Mouse (Mus musculus) neural tube, embryonic 15.5 days (tissue): ENCODE measurements around the gene Wdfy3. TPM values are rescaled to one million over a fixed set of nuclear protein-coding genes. Genes with fewer than 3 reads are reported as not detected.
A peak's percentile ranks its signal among the peaks of the same experiment; 100 is the strongest.

Source experiments
- ATAC-seq: fragments of 200-750 bp; cut with Nextera tagmentation; 2 replicates; pipeline ENCODE4 v1.8.0; 2017; ENCODE audit warnings: mild to moderate bottlenecking, moderate TSS enrichment, moderate library complexity; ENCODE audit not compliant: low FRiP score
- H3K27ac ChIP-seq: fragments of 300-500 bp; sonication (generic); replicated peaks from 2 replicates; pipeline ENCODE4 v1.5.1; 2015; ENCODE audit warnings: mild to moderate bottlenecking, inconsistent platforms
- H3K27me3 ChIP-seq: fragments of 300-500 bp; sonication (generic); replicated peaks from 2 replicates; pipeline ENCODE4 v1.6.1; 2015; ENCODE audit warnings: inconsistent platforms
- H3K36me3 ChIP-seq: fragments of 300-500 bp; sonication (generic); 2 replicates; pipeline ENCODE4 v1.6.1; 2015; ENCODE audit warnings: inconsistent platforms
- H3K4me1 ChIP-seq: fragments of 300-500 bp; sonication (generic); 2 replicates; pipeline ENCODE4 v1.6.1; 2015; ENCODE audit warnings: inconsistent platforms
- H3K4me2 ChIP-seq: fragments of 300-500 bp; sonication (generic); 2 replicates; pipeline ENCODE4 v1.6.1; 2015; ENCODE audit warnings: inconsistent platforms, mild to moderate bottlenecking, moderate library complexity
- H3K4me3 ChIP-seq: fragments of 300-500 bp; sonication (generic); replicated peaks from 2 replicates; pipeline ENCODE4 v1.5.1; 2015; ENCODE audit warnings: mild to moderate bottlenecking, inconsistent platforms
- H3K9ac ChIP-seq: fragments of 300-500 bp; sonication (generic); replicated peaks from 2 replicates; pipeline ENCODE4 v1.6.1; 2015; ENCODE audit warnings: mild to moderate bottlenecking, inconsistent platforms
- H3K9me3 ChIP-seq: fragments of 300-500 bp; sonication (generic); replicated peaks from 2 replicates; pipeline ENCODE4 v1.6.1; 2016; ENCODE audit warnings: inconsistent platforms
- WGBS: fragments of 180-500 bp; shearing (Covaris S2); methylation state at CpG from one replicate; pipeline ENCODE4 v1.1.7; 2015; ENCODE audit warnings: mixed read lengths; 5-methylcytosine and 5-hydroxymethylcytosine counted together
- polyA plus RNA-seq: library from polyadenylated mRNA; unstranded; fragments of >200 nt; fragmentation: Nextera tagmentation; extraction: Ambion mirVana; gene quantifications from 2 replicates; pipeline ENCODE4 v1.2.1, GENCODE M21; 2015

Gene Wdfy3
- polyA plus RNA-seq, 1 experiment from 2014 or later: 22.9 TPM

- ATAC-seq: no peak
- WGBS: 90% methylated on average over 16 of the region's 16 CpGs
Observed at GRCm38 (mm10) chr5:102022018-102022898, 47.5 kb downstream of the Wdfy3 start.

GRCm38 (mm10) chr5:102014235-102014634, 55.5 kb downstream of the Wdfy3 start:
- Histone ChIP-seq H3K27ac (no peak overlapping the region), H3K4me1 (0 out of 2 replicates have a peak, but pooled peaks cover 11% of the 10 kb centered on the region), H3K9me3 (no peaks in the 10 kb centered on the region), H3K9ac (no peak overlapping the region), H3K36me3 (no peaks in the 10 kb centered on the region), H3K27me3 (no peaks in the 10 kb centered on the region), H3K4me3 (no peak overlapping the region), H3K4me2 (no peak overlapping the region)
- WGBS: 68% methylated on average over 8 of the region's 8 CpGs
- ATAC-seq: peak; percentile 62; the same call in 1 of the 2 replicates

More at GRCm38 (mm10) chr5:102022018-102022898, 47.5 kb downstream of the Wdfy3 start:
- Histone ChIP-seq H3K9ac (no peak overlapping the region), H3K27me3 (no peaks in the 10 kb centered on the region), H3K4me3 (no peak overlapping the region), H3K4me1 (no peaks in the 10 kb centered on the region), H3K4me2 (no peak overlapping the region), H3K9me3 (no peaks in the 10 kb centered on the region), H3K36me3 (peaks cover 22% of the 10 kb centered on the region), H3K27ac (no peak overlapping the region)

GRCm38 (mm10) chr5:102013781-102014180, 55.9 kb downstream of the Wdfy3 start:
- no peak overlapping the region for H3K4me2 ChIP-seq
- 81% methylated on average over 7 of the region's 7 CpGs for WGBS
- no peak for ATAC-seq
- H3K27me3 ChIP-seq: no peaks in the 10 kb centered on the region
- H3K4me1 ChIP-seq: 0 out of 2 replicates have a peak, but pooled peaks cover 11% of the 10 kb centered on the region
- H3K9ac ChIP-seq: no peak overlapping the region
- H3K36me3 ChIP-seq: 0 out of 2 replicates have a peak, but pooled peaks cover under 1% of the 10 kb centered on the region
- H3K4me3 ChIP-seq: no peak overlapping the region
- no peaks in the 10 kb centered on the region for H3K9me3 ChIP-seq
- H3K27ac ChIP-seq: 0 out of 2 replicates have a peak overlapping the region, but pooled peaks have one; percentile 29

- no peak overlapping the region for H3K27ac ChIP-seq
- no peak overlapping the region for H3K4me2 ChIP-seq
- no peaks in the 10 kb centered on the region for H3K9me3 ChIP-seq
- 0 out of 2 replicates have a peak, but pooled peaks cover 7% of the 10 kb centered on the region for H3K4me1 ChIP-seq
- no peak for ATAC-seq
- no peak overlapping the region for H3K9ac ChIP-seq
- no peak overlapping the region for H3K4me3 ChIP-seq
- H3K27me3 ChIP-seq: no peaks in the 10 kb centered on the region
- peaks cover 11% of the 10 kb centered on the region for H3K36me3 ChIP-seq
- 91% methylated on average over 2 of the region's 2 CpGs for WGBS
Observed at GRCm38 (mm10) chr5:102010961-102011360, 58.8 kb downstream of the Wdfy3 start.

GRCm38 (mm10) chr5:102009606-102010005, 60.1 kb downstream of the Wdfy3 start:
- Histone ChIP-seq H3K36me3 (peaks cover 12% of the 10 kb centered on the region), H3K4me1 (0 out of 2 replicates have a peak, but pooled peaks cover 4% of the 10 kb centered on the region), H3K9ac (no peak overlapping the region), H3K27me3 (no peaks in the 10 kb centered on the region), H3K4me3 (no peak overlapping the region), H3K27ac (no peak overlapping the region), H3K4me2 (no peak overlapping the region), H3K9me3 (no peaks in the 10 kb centered on the region)
- no peak for ATAC-seq
- WGBS: 89% methylated on average over 6 of the region's 6 CpGs

GRCm38 (mm10) chr5:102008712-102009111, 61.0 kb downstream of the Wdfy3 start:
- Histone ChIP-seq H3K9me3 (no peaks in the 10 kb centered on the region), H3K27me3 (no peaks in the 10 kb centered on the region), H3K4me2 (no peak overlapping the region), H3K9ac (no peak overlapping the region), H3K36me3 (peaks cover 12% of the 10 kb centered on the region), H3K4me3 (no peak overlapping the region), H3K4me1 (0 out of 2 replicates have a peak, but pooled peaks cover 4% of the 10 kb centered on the region), H3K27ac (no peak overlapping the region)
- 89% methylated on average over 7 of the region's 7 CpGs for WGBS
- no peak for ATAC-seq

GRCm38 (mm10) chr5:102006218-102006941, 63.3 kb downstream of the Wdfy3 start:
- Histone ChIP-seq H3K27ac (no peak overlapping the region), H3K4me1 (peaks cover 7% of the 10 kb centered on the region; the same call in 1 of the 2 replicates), H3K36me3 (peaks cover 12% of the 10 kb centered on the region), H3K4me3 (no peak overlapping the region), H3K4me2 (no peak overlapping the region), H3K27me3 (no peaks in the 10 kb centered on the region), H3K9ac (no peak overlapping the region), H3K9me3 (no peaks in the 10 kb centered on the region)
- 94% methylated on average over 6 of the region's 6 CpGs for WGBS
- no peak for ATAC-seq

- H3K9ac ChIP-seq: no peak overlapping the region
- no peak overlapping the region for H3K4me2 ChIP-seq
- H3K27me3 ChIP-seq: no peaks in the 10 kb centered on the region
- no peak overlapping the region for H3K27ac ChIP-seq
- peaks cover 22% of the 10 kb centered on the region for H3K4me1 ChIP-seq
- WGBS: 85% methylated on average over 3 of the region's 3 CpGs
- no peak overlapping the region for H3K4me3 ChIP-seq
- no peak for ATAC-seq
- no peaks in the 10 kb centered on the region for H3K9me3 ChIP-seq
- peaks cover 9% of the 10 kb centered on the region for H3K36me3 ChIP-seq
Observed at GRCm38 (mm10) chr5:102003371-102003770, 66.3 kb downstream of the Wdfy3 start.

- H3K4me1 ChIP-seq: peaks cover 22% of the 10 kb centered on the region
- H3K27ac ChIP-seq: no peak overlapping the region
- no peaks in the 10 kb centered on the region for H3K9me3 ChIP-seq
- H3K9ac ChIP-seq: no peak overlapping the region
- 78% methylated on average over 8 of the region's 8 CpGs for WGBS
- H3K36me3 ChIP-seq: peaks cover 2% of the 10 kb centered on the region; the same call in 1 of the 2 replicates
- no peak overlapping the region for H3K4me3 ChIP-seq
- H3K27me3 ChIP-seq: no peaks in the 10 kb centered on the region
- no peak overlapping the region for H3K4me2 ChIP-seq
- ATAC-seq: no peak
Observed at GRCm38 (mm10) chr5:102001026-102001425, 68.7 kb downstream of the Wdfy3 start.

- no peaks in the 10 kb centered on the region for H3K9me3 ChIP-seq
- no peak for ATAC-seq
- no peak overlapping the region for H3K4me2 ChIP-seq
- 70% methylated on average over 6 of the region's 6 CpGs for WGBS
- H3K4me3 ChIP-seq: no peak overlapping the region
- H3K36me3 ChIP-seq: no peaks in the 10 kb centered on the region
- H3K27me3 ChIP-seq: no peaks in the 10 kb centered on the region
- H3K27ac ChIP-seq: no peak overlapping the region
- peaks cover 22% of the 10 kb centered on the region for H3K4me1 ChIP-seq
- no peak overlapping the region for H3K9ac ChIP-seq
Observed at GRCm38 (mm10) chr5:101998971-101999370, 70.8 kb downstream of the Wdfy3 start.

- no peak overlapping the region for H3K9ac ChIP-seq
- H3K4me2 ChIP-seq: no peak overlapping the region
- peaks cover 18% of the 10 kb centered on the region for H3K4me1 ChIP-seq
- H3K27me3 ChIP-seq: no peaks in the 10 kb centered on the region
- no peak overlapping the region for H3K4me3 ChIP-seq
- WGBS: 88% methylated on average over 11 of the region's 11 CpGs
- no peak overlapping the region for H3K27ac ChIP-seq
- H3K36me3 ChIP-seq: no peaks in the 10 kb centered on the region
- ATAC-seq: no peak
- H3K9me3 ChIP-seq: no peaks in the 10 kb centered on the region
Observed at GRCm38 (mm10) chr5:101996036-101996735, 73.5 kb downstream of the Wdfy3 start.
